Mouse (Mus musculus) cerebellum, adult 11 months (tissue): ENCODE data around the gene Msi2.

ENCODE experiments used
- DNase-seq: peaks from one replicate; pipeline ENCODE4 v3.0.0; 2022

Msi2 gene

GRCm38 (mm10) chr11:88395076-88395990 is 323.0 kb downstream of the Msi2 start:
- DNase-seq: no peak

DNA sequence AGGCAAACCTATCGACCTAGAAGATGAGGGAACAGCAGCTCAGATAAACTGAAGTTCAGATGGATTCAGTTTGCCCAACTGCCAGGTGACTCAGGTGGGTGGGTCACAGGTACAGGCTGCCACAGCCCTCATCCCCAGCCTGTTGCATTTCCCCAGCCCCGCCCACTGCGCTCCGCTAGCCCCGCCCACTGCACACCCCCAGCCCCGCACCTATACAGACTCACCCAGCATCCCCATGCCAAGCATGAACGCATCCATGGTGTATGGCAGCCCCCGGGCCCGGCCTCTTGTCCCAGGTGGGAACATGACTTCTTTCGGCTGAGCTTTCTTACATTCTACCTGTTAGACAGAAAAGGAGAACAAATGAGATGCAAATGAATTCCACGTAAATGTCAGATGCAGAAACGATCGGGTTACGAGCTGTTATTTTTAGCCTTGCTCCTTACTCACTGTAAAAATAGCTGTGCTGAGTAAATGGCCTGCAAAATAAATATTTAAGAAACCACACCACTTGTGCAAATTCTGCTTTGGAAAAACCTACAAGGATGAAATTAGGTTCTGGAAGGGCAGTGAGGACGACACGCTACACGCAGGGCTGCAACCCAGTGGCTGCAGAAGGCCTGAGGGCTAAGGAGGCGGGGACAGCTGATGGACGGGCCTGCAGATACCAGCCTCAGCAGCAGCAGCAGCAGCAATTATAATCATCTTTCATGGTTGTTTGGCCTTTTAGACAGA is 323.8 kb downstream of the Msi2 start:
- DNase-seq: no peak

GRCm38 (mm10) chr11:88392715-88393114 is 325.6 kb downstream of the Msi2 start:
- no peak for DNase-seq

GRCm38 (mm10) chr11:88391181-88391814 is 327.0 kb downstream of the Msi2 start:
- no peak for DNase-seq

DNA sequence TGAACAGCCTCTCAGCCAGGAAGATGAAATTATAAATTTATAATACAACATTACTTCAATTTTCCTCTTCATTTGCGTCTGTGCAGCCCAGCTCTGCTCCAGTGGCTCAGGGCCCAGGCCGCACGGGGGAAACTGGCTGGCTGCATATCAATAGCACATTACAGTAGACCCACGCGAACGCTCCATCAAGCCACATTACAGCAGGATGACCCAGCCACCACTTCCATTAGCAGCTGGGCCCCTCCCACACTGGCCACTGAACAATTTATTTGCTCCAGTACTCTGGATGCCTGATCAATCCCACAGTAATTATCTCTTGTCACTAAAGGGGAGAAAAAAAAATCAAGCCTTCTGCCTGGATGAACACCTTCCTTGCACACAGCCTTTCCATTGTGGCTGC is 328.8 kb downstream of the Msi2 start:
- no peak for DNase-seq

- no peak for DNase-seq
These were observed 331.4 kb downstream of the Msi2 start for GRCm38 (mm10) chr11:88386916-88387315.

- DNase-seq: no peak
These were observed 335.9 kb downstream of the Msi2 start for GRCm38 (mm10) chr11:88382449-88382848.

GRCm38 (mm10) chr11:88381145-88381909 is 337.0 kb downstream of the Msi2 start:
- DNase-seq: no peak

DNA sequence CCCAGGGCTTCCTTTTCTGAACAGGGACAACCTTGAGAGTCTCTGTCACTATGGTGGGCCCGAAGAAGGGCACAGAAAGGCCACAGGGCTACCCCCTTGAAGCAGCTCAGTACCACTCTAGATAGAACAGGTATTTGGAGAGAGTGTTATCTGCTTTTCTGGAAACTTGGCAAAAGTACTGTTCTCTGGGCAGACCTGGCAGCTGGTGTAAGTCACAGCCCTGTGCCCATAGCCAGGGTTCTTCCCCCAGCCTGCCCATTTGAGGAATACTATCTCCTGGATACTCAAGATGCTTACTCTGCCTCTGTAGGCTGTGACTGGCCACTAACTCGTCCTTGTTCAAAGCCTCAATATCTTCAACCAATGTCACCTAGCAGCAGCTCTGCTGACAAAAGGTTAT is 338.7 kb downstream of the Msi2 start:
- DNase-seq: no peak

DNA sequence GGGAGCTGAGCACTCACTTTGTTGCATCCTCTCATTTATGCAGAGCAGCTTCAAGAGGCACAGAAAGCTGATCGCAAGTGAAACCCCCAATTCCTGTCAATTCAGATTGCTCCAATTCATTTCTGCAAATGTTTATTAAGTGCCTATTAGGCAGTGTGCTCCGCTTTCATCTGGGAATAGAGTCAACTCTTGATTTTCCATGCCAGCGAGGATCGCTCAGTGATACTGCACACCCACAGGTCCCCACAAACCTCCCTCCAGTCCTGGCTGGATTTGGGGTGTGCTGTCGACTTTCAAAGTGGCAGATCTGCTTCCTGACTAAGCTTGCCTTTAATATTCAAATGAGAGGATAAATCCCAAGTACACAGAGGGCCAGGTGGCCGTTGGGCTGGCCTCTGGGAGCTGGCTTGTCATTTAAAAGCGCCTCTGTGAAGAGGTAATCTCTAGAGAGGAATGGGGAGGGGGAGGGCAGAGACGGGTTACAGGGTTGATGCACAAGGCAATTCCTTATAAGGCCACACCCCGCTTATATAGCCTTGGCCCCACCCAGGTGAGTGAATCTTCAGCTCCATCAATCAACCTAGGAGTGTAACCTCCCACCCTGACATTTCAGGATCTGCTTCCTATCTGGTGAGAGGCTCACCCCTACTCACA is 339.5 kb downstream of the Msi2 start:
- no peak for DNase-seq

DNA sequence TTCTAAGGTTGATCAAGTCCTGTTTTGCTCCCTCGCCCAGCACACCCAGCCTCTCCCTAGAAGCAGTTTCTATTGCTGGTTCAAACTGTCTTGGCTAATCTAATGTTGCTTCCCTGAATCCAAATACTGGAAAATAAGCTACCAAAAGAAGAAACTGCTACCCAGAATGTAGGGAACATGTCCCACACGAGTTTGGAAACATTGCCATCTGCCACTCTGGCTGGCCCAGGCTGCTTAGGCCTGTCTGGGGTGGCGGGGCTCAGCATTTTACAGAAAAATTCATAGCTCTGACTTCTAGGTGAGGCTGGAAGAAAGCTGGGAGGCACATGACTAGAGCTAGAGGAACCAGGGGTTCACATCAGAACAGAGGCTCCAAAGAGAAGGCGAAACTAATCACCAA is 345.7 kb downstream of the Msi2 start:
- no peak for DNase-seq

GRCm38 (mm10) chr11:88369898-88370297 is 348.4 kb downstream of the Msi2 start:
- DNase-seq: no peak

- no peak for DNase-seq
These were observed 350.8 kb downstream of the Msi2 start for GRCm38 (mm10) chr11:88367501-88367900.

GRCm38 (mm10) chr11:88365914-88366540 is 352.3 kb downstream of the Msi2 start:
- DNase-seq: no peak

DNA sequence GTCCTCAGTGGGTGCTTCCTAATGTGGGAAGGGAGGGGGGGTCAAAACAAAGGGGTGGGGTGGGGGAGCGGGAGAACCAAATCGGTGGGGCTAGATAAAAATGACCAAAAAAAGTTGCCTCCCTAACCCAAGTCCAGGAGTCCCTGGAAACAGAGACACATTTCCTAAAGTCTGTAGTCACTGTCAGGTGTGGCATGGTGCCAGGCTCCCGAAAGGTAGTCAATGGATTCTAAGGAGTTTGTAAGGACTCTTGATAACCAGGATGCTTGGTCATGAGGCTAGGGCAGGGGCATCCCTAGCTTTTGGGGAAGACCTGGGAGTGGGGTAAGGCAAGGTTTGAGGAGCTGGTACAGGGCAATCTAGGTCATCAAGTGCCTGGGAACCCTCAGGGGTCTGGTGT is 354.1 kb downstream of the Msi2 start:
- DNase-seq: no peak

GRCm38 (mm10) chr11:88363481-88363880 is 354.8 kb downstream of the Msi2 start:
- no peak for DNase-seq

GRCm38 (mm10) chr11:88359736-88360135 is 358.6 kb downstream of the Msi2 start:
- no peak for DNase-seq

- no peak for DNase-seq
These were observed 361.0 kb downstream of the Msi2 start for GRCm38 (mm10) chr11:88357325-88357724.

GRCm38 (mm10) chr11:88356598-88357290 is 361.6 kb downstream of the Msi2 start:
- no peak for DNase-seq

DNA sequence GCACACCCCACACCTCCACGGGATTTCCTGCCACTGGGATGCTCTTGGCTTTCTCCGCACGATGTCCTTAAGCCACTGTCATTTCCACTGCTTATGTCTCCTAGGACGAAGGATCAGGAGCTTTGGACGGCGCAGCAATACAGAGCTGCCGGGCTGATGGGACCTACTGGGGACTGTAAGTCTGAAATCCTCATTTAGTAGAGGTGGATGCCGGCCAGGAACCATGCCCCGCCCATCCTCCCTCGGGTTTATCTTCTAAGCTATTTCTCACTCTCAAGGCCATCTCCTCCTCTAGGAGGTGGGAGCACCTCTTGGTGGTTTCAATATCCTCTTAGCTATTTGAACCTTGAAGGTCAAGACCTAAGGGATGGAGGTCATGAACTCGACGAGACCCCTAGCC is 362.3 kb downstream of the Msi2 start:
- no peak for DNase-seq

DNA sequence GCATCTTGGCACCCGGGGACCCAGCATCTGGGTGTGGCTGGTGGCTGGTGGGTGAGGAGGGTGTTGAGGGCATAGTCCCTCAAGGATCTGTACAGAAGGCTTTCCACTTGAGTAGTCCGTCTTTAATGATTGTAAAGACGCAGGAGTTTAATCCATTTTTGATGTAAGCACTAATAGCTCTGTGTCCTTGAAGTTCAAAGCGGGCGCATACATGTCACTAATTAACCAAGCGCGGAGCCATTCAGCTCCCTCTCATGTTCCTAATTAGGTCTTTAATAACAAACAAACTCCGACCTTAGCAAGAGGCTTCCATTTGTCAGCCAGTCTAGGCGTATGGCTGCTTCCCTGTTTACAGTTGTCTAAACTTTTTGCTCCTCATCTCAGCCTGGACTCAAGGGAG is 363.5 kb downstream of the Msi2 start:
- no peak for DNase-seq
